Comparison of ENCODE assay signal across 9 mouse cellular contexts in genomic region chr3:104758869-104759268, GRCm38 (mm10). TPM values are rescaled to one million over a fixed set of nuclear protein-coding genes. Genes with fewer than 3 reads are reported as not detected.
DNase-seq lines count a peak whose midpoint lies in the region; ATAC-seq and TF ChIP-seq lines count a peak whose summit lies in the region.
"Had no signal": no experiment of that assay in that cellular context is flagged by ENCODE, and none has a peak within 500 bp of the region (broad histone marks: within the 10 kb centered on the region; RNA-seq: fewer than 3 reads in every experiment).

No protein-coding gene starts in this region.

- intact Hi-C loops in left cerebral cortex, adult 2 months (cut with DNase I): no loop called here
- intact Hi-C loops in left cerebral cortex, postnatal 10 days (cut with DNase I): no loop called here

- no peak overlapping the region for H3K27ac ChIP-seq in left cerebral cortex, adult 2 months
- no peak overlapping the region for H3K27ac ChIP-seq in forebrain, embryonic 11.5 days (ENCODE audit: low read depth, low read length)
- H3K27ac ChIP-seq in limb, embryonic 10.5 days: peak overlapping the region; percentile 78
- H3K27ac ChIP-seq in neural tube, embryonic 13.5 days (replicated peaks): no peak overlapping the region
- no peak overlapping the region for H3K27ac ChIP-seq in thymus, adult 2 months (ENCODE audit: control insufficient read depth, insufficient read depth, low read length)

- peak overlapping the region; percentile 38 for H3K4me3 ChIP-seq in left cerebral cortex, adult 2 months
- H3K4me3 ChIP-seq in forebrain, embryonic 11.5 days (ENCODE audit: low read depth, low read length): peak overlapping the region; percentile 29
- peak overlapping the region; percentile 53 for H3K4me3 ChIP-seq in limb, embryonic 10.5 days
- peak overlapping the region; percentile 38 for H3K4me3 ChIP-seq in neural tube, embryonic 13.5 days
- no peak overlapping the region for H3K4me3 ChIP-seq in thymus, adult 2 months (ENCODE audit: control insufficient read depth, insufficient read depth, low read length)

- no peak for TF ChIP-seq POLR2A in thymus, adult 2 months (IDR thresholded peaks at IDR 0.05; ENCODE audit: control insufficient read depth, extremely low read depth, insufficient read depth, low read length, poor library complexity)

- no peaks in the 10 kb centered on the region for H3K27me3 ChIP-seq in forebrain, embryonic 11.5 days (ENCODE audit: control insufficient read depth, insufficient read depth, low read length)
- peaks cover 52% of the 10 kb centered on the region for H3K27me3 ChIP-seq in limb, embryonic 10.5 days (ENCODE audit: low read depth, poor library complexity, severe bottlenecking)
- peaks cover 25% of the 10 kb centered on the region for H3K27me3 ChIP-seq in neural tube, embryonic 13.5 days
- H3K27me3 ChIP-seq in thymus, adult 2 months (ENCODE audit: control insufficient read depth, insufficient read depth, low read length): no peaks in the 10 kb centered on the region; the same call in 1 of the 2 replicates

- DNase-seq in left cerebral cortex, adult 2 months (ENCODE audit: extremely low spot score in 1 of 2, low spot score in 2 of 2): no peak
- DNase-seq in left cerebral cortex, postnatal 10 days (ENCODE audit: extremely low spot score in 1 of 2, low spot score in 2 of 2): no peak
- DNase-seq in forebrain, embryonic 11.5 days (ENCODE audit: low spot score): no peak
- peak; percentile 29 for DNase-seq in limb, embryonic 10.5 days (ENCODE audit: low spot score)
- DNase-seq in thymus, adult 2 months: no peak
- DNase-seq in urinary bladder, adult 18-20 months (ENCODE audit: low spot score in 2 of 2): no peak

- peak overlapping the region; percentile 56 for H3K9ac ChIP-seq in forebrain, embryonic 11.5 days (ENCODE audit: low read length)
- peak overlapping the region; percentile 72 for H3K9ac ChIP-seq in neural tube, embryonic 13.5 days

- 7% methylated on average over 5 of the region's 5 CpGs for WGBS in forebrain, embryonic 11.5 days
- WGBS in limb, embryonic 10.5 days: 13% methylated on average over 5 of the region's 5 CpGs
- 15% methylated on average over 5 of the region's 5 CpGs for WGBS in neural tube, embryonic 13.5 days
- 51% methylated on average over 5 of the region's 5 CpGs for WGBS in thymus, adult 2 months

- no peaks in the 10 kb centered on the region for H3K36me3 ChIP-seq in forebrain, embryonic 11.5 days (ENCODE audit: control insufficient read depth, insufficient read depth, low read length)
- no peaks in the 10 kb centered on the region for H3K36me3 ChIP-seq in limb, embryonic 10.5 days
- H3K36me3 ChIP-seq in neural tube, embryonic 13.5 days: no peaks in the 10 kb centered on the region
- no peaks in the 10 kb centered on the region for H3K36me3 ChIP-seq in thymus, adult 2 months (ENCODE audit: control insufficient read depth, insufficient read depth, low read length)

- TF ChIP-seq CTCF in left cerebral cortex, adult 2 months (IDR thresholded peaks at IDR 0.05): no peak
- TF ChIP-seq CTCF in thymus, adult 2 months (IDR thresholded peaks at IDR 0.05; ENCODE audit: borderline replicate concordance, control insufficient read depth, extremely low read depth, insufficient read depth, low read length, poor library complexity): no peak

- no peaks in the 10 kb centered on the region for H3K4me1 ChIP-seq in forebrain, embryonic 11.5 days (replicated peaks; ENCODE audit: control insufficient read depth, insufficient read depth, low read length)
- peaks cover 11% of the 10 kb centered on the region for H3K4me1 ChIP-seq in limb, embryonic 10.5 days
- H3K4me1 ChIP-seq in neural tube, embryonic 13.5 days (replicated peaks): peaks cover 9% of the 10 kb centered on the region
- H3K4me1 ChIP-seq in thymus, adult 2 months (replicated peaks; ENCODE audit: control insufficient read depth, insufficient read depth, low read length): no peaks in the 10 kb centered on the region; the same call in 1 of the 2 replicates

- H3K4me2 ChIP-seq in forebrain, embryonic 11.5 days (ENCODE audit: low read depth, low read length, severe bottlenecking): peak overlapping the region; percentile 58
- peak overlapping the region; percentile 62 for H3K4me2 ChIP-seq in neural tube, embryonic 13.5 days

- peak; percentile 12; the same call in 1 of the 2 replicates for ATAC-seq in forebrain, embryonic 11.5 days (replicated peaks; ENCODE audit: low FRiP score)
- peak; percentile 8; the same call in 1 of the 2 replicates for ATAC-seq in neural tube, embryonic 13.5 days (ENCODE audit: low read depth)
- ATAC-seq in CD4-positive, CD25-positive, alpha-beta regulatory T cell, adult 4 months: no peak

- H3K9me3 ChIP-seq in forebrain, embryonic 11.5 days (ENCODE audit: control insufficient read depth, low read length): no peaks in the 10 kb centered on the region
- no peaks in the 10 kb centered on the region for H3K9me3 ChIP-seq in limb, embryonic 10.5 days (replicated peaks)
- H3K9me3 ChIP-seq in neural tube, embryonic 13.5 days: no peaks in the 10 kb centered on the region

RNA-seq across cellular contexts. Expression of gene Ppm1j, which starts 22.0 kb away (rescaled TPM):
- 1 to 10 TPM in 1 of 2 experiments, under 1 TPM in 1; 0.72 to 1.2 TPM for total RNA-seq in left cerebral cortex, adult 2 months (2021)
- 1 to 10 TPM; 1.4 to 2.7 TPM for total RNA-seq in left cerebral cortex, postnatal 10 days (2021)
- 1.1 and 1.2 TPM in 2 replicates for polyA plus RNA-seq in forebrain, embryonic 11.5 days (2014; fragmentation: Nextera tagmentation; extraction: Ambion mirVana)
- 2.5 and 3.2 TPM in 2 replicates for polyA plus RNA-seq in limb, embryonic 10.5 days (2016; fragmentation: Nextera tagmentation; extraction: Ambion mirVana)
- polyA plus RNA-seq in neural tube, embryonic 13.5 days (2015; fragmentation: Nextera tagmentation; extraction: Ambion mirVana): 1.5 and 1.9 TPM in 2 replicates
- 10 to 100 TPM; 14.5 to 29.2 TPM for polyA plus RNA-seq in CD4-positive, CD25-positive, alpha-beta regulatory T cell, adult 4 months (2017; shearing (Covaris generic))
- 4.6 and 7.4 TPM in 2 replicates for polyA plus RNA-seq in thymus, adult 2 months (2012; rRNA removed)
- total RNA-seq: neutrophil, adult 5-6 weeks had no signal

RNA-seq across cellular contexts. Expression of gene Fam19a3, which starts 22.8 kb away (rescaled TPM):
- total RNA-seq in left cerebral cortex, adult 2 months (2021): under 1 TPM in 1 of 2 experiments, not detected in 1; 0.07 TPM
- not detected for total RNA-seq in left cerebral cortex, postnatal 10 days (2021)
- 0.24 TPM in 1 of 2 replicates, not detected in the other for polyA plus RNA-seq in forebrain, embryonic 11.5 days (2014; fragmentation: Nextera tagmentation; extraction: Ambion mirVana)
- 0.18 and 0.20 TPM in 2 replicates for polyA plus RNA-seq in limb, embryonic 10.5 days (2016; fragmentation: Nextera tagmentation; extraction: Ambion mirVana)
- not detected in 2 replicates for polyA plus RNA-seq in neural tube, embryonic 13.5 days (2015; fragmentation: Nextera tagmentation; extraction: Ambion mirVana)
- 1 to 10 TPM in 1 of 2 experiments, under 1 TPM in 1; 0.67 to 1.2 TPM for polyA plus RNA-seq in CD4-positive, CD25-positive, alpha-beta regulatory T cell, adult 4 months (2017; shearing (Covaris generic))
- polyA plus RNA-seq in thymus, adult 2 months (2012; rRNA removed): 0.33 and 0.54 TPM in 2 replicates
- total RNA-seq: neutrophil, adult 5-6 weeks had no signal

RNA-seq across cellular contexts. Expression of gene Rhoc, which starts 29.3 kb away (rescaled TPM):
- 10 to 100 TPM; 27.9 to 29.3 TPM for total RNA-seq in left cerebral cortex, adult 2 months (2021)
- total RNA-seq in left cerebral cortex, postnatal 10 days (2021): 10 to 100 TPM; 38.5 to 39.0 TPM
- 80.5 and 98.0 TPM in 2 replicates for polyA plus RNA-seq in forebrain, embryonic 11.5 days (2014; fragmentation: Nextera tagmentation; extraction: Ambion mirVana)
- polyA plus RNA-seq in limb, embryonic 10.5 days (2016; fragmentation: Nextera tagmentation; extraction: Ambion mirVana): 132 and 145 TPM in 2 replicates
- polyA plus RNA-seq in neural tube, embryonic 13.5 days (2015; fragmentation: Nextera tagmentation; extraction: Ambion mirVana): 82.9 and 83.0 TPM in 2 replicates
- 1 to 10 TPM; 7.4 to 7.8 TPM for polyA plus RNA-seq in CD4-positive, CD25-positive, alpha-beta regulatory T cell, adult 4 months (2017; shearing (Covaris generic))
- 14.8 and 23.5 TPM in 2 replicates for polyA plus RNA-seq in thymus, adult 2 months (2012; rRNA removed)

RNA-seq across cellular contexts. Expression of gene Mov10, which starts 59.5 kb away (rescaled TPM):
- 10 to 100 TPM; 10.5 to 10.9 TPM for total RNA-seq in left cerebral cortex, adult 2 months (2021)
- 1 to 10 TPM; 9.3 to 9.7 TPM for total RNA-seq in left cerebral cortex, postnatal 10 days (2021)
- polyA plus RNA-seq in forebrain, embryonic 11.5 days (2014; fragmentation: Nextera tagmentation; extraction: Ambion mirVana): 13.8 and 15.3 TPM in 2 replicates
- 53.4 and 71.0 TPM in 2 replicates for polyA plus RNA-seq in limb, embryonic 10.5 days (2016; fragmentation: Nextera tagmentation; extraction: Ambion mirVana)
- 13.4 and 13.8 TPM in 2 replicates for polyA plus RNA-seq in neural tube, embryonic 13.5 days (2015; fragmentation: Nextera tagmentation; extraction: Ambion mirVana)
- 10 to 100 TPM; 27.8 to 49.0 TPM for polyA plus RNA-seq in CD4-positive, CD25-positive, alpha-beta regulatory T cell, adult 4 months (2017; shearing (Covaris generic))
- 23.9 and 29.8 TPM in 2 replicates for polyA plus RNA-seq in thymus, adult 2 months (2012; rRNA removed)
